Mouse (Mus musculus): Measurements from ENCODE around the gene Ces1c. TPM values are rescaled to one million over a fixed set of nuclear protein-coding genes. Genes with fewer than 3 reads are reported as not detected.
A peak's percentile ranks its signal among the peaks of the same experiment; 100 is the strongest.

Gene Ces1c
- not detected in 2 replicates for total RNA-seq (2014; fragmentation: Nextera tagmentation)
- total RNA-seq (2017) = not detected in 2 replicates

GRCm38 (mm10) chr8:93131233-93131980 lies at the start of gene Ces1c:
TSS of gene Ces1c (minus strand) at chr8:93131283.
- ATAC-seq (replicated peaks; ENCODE audit: poor library complexity, severe bottlenecking) = no peak

DNA sequence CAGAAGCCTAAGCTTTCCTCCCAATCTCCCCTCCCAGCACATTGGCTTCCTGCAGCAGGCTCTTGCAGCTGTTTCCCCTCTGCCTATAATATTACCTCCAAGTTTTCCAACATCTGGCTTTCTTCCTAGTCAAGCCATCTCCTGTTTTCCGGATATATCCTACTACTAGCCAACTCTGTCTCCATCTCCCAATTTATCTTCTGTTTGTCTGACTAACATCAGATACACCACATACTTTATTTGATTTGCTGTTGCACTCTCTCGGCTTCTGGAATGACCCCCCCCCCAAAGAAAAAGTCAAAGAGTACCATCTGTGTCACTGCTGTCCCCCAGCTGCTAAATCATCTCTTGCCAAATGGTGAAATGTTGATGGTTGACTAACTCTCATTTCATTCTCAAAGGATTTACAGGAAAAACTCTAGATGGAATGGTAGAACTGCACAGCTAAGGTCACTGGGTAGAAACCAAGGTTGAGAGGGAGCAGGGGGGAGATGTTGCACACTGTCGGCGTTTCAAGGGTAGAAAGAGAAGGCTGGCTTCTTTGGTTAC lies 49.6 kb upstream of the Ces1c start:
- ATAC-seq (replicated peaks; ENCODE audit: poor library complexity, severe bottlenecking) = no peak

GRCm38 (mm10) chr8:93176593-93176992 lies 45.5 kb upstream of the Ces1c start:
- no peak for ATAC-seq (replicated peaks; ENCODE audit: poor library complexity, severe bottlenecking)

DNA sequence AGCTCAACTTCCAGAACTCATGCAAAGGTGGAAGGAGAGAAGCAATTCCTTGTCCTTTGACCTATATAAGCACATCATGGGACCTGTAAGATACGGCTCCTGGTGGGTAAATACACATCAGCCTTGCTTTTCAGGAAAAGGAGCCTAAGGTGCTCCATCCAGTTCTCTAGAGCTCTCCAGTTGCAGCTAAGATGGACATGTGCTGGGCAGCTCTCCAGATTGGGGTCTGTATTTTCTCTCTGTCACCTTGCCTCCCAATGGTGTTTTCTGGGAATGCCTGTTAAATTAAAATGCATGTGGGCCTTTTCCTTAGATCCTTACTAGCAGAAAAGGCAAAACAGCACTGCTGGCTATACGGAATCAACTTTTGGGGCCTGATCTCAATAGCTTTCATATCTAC lies 43.5 kb upstream of the Ces1c start:
- ATAC-seq (replicated peaks; ENCODE audit: poor library complexity, severe bottlenecking) = no peak

- no peak for ATAC-seq (replicated peaks; ENCODE audit: poor library complexity, severe bottlenecking)
Measured at GRCm38 (mm10) chr8:93171846-93172590, 40.9 kb upstream of the Ces1c start.

- ATAC-seq (replicated peaks; ENCODE audit: poor library complexity, severe bottlenecking) = no peak
Measured at GRCm38 (mm10) chr8:93163363-93163762, 32.3 kb upstream of the Ces1c start.

DNA sequence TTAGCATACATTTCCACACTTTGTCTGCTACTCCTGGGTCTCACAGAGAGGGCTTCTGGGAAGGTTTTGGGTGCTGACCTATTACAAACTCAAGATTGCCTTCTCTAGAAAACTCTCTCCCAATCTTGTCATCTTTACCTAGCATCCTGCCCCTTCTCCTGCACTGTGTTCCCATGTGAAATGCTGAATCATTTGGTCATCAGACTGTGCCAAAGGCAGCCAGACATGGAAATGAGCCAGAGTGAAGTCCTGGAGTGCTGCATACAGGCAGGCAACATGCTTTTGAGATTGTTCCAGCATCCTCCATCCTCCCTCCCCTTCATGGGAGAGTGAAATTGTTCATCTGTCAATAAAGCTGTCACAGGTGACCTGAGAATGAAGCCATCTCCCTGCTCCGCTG lies 20.3 kb upstream of the Ces1c start:
- no peak for ATAC-seq (replicated peaks; ENCODE audit: poor library complexity, severe bottlenecking)

DNA sequence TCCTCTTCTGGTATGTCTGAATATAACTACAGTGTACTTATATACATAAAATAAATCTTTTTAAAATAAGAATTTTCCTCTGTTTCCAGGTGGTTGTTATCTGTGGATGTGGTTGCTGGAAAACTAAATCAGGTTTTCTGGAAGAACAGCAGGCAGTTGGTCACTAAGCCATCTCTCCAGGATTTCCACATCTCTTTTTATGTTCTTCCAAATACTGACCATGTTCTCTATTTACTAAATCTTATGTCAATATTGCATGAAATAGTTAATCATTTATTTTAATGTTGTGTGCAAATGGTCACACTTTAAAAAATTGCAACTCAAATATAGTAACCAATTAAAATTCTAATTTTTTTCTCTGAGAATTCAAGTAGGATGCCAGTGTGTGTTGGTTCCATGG lies 16.2 kb upstream of the Ces1c start:
- no peak for ATAC-seq (replicated peaks; ENCODE audit: poor library complexity, severe bottlenecking)

- ATAC-seq (replicated peaks; ENCODE audit: poor library complexity, severe bottlenecking) = peak; percentile 62; the same call in 1 of the 2 replicates
Measured at GRCm38 (mm10) chr8:93140696-93141095, 9.6 kb upstream of the Ces1c start.

DNA sequence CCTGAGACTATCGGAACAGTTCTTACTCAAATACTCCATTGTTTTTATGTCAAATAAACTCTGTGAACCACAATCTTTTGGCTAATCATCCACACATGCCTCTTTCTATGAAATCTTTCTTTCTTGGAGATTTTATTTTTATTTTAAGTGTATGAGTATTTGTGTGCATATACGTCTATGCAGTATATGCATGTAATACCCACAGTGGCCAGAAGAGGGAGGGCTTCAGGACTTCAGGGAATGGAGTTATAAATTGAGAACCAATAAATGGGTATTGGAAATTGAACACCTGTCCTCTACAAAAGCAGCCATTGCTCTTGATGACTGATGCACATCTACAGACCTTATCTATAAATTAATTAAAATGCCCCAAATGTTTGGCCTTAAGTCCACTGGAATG lies 1.1 kb upstream of the Ces1c start:
- no peak for ATAC-seq (replicated peaks; ENCODE audit: poor library complexity, severe bottlenecking)

DNA sequence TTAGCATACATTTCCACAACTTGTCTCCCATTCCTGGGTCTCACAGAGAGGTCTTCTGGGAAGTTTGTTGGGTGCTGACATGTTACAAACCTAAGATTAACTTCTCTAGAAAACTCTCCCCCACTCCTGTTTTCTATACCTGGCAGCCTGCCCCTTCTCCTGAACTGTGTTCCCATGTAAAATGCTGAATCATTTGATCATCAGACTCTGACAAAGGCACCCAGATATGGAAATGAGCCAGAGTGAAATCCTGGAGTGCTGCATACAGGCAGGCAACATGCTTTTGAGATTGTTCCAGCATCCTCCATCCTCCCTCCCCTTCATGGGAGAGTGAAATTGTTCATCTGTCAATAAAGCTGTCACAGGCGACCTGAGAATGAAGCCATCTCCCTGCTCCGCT lies 4.6 kb downstream of the Ces1c start:
- ATAC-seq (replicated peaks; ENCODE audit: poor library complexity, severe bottlenecking) = no peak

DNA sequence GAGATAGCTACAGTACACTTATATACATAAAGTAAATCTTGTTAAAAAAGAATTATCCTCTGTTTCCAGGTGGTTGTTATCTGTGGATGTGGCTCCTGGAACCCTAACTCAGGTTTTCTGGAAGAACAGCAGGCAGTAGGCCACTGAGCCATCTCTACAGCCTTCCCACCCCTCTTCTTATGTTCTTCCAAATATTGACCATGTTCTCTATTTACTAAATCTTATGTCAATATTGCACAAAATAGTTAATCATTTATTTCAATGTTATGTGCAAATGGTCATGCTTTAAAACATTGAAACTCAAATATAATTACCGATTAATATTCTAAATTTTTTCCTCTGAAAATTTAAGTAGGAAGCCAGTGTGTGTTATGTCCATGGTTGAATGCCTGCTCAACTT lies 9.1 kb downstream of the Ces1c start:
- ATAC-seq (replicated peaks; ENCODE audit: poor library complexity, severe bottlenecking) = no peak

GRCm38 (mm10) chr8:93095376-93095775 lies 35.7 kb downstream of the Ces1c start:
- ATAC-seq (replicated peaks; ENCODE audit: poor library complexity, severe bottlenecking) = peak; percentile 70

- no peak for ATAC-seq (replicated peaks; ENCODE audit: poor library complexity, severe bottlenecking)
Measured at GRCm38 (mm10) chr8:93091324-93091723, 39.8 kb downstream of the Ces1c start.

- no peak for ATAC-seq (replicated peaks; ENCODE audit: poor library complexity, severe bottlenecking)
Measured at GRCm38 (mm10) chr8:93088686-93089122, 42.4 kb downstream of the Ces1c start.

DNA sequence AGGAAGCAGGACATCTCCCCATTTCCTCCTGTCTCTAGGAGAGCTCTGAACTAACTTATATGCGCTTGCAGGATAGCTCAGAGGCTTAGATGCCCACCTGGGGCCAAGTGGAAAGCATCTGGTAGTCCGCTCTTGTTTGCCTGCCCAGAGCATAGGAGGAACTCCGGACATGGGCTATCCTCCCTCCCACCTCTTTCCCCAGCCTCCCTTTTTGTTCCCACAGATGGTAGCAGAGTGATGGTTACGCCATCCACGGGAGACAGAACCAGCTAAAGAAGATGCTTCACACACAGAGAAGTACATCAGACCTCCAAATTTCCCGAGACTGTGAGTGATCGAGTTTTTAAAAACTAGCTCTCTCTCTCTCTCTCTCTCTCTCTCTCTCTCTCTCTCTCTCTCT lies 42.9 kb downstream of the Ces1c start:
- no peak for ATAC-seq (replicated peaks; ENCODE audit: poor library complexity, severe bottlenecking)

DNA sequence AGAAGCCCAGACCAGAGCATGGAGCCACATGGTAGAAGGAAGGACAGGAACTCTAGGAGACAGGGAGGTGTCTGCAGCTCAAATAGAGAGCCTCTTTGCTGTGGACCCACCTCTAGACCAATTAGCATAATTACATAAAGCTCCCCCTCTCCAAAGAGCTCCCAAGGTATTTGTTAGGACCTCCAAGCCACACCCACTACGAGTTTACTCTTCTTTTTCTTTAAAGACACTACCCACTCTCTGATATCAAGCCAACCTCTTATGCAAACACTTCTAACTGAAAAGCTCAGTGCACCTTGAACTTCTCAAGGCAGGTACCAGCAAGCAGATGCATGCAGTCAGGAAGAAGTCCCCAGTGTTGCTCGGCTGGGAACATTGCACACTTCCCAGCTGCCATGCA lies 51.2 kb downstream of the Ces1c start, which contains the start of gene Ces1b:
Gene Ces1b (minus strand): TSS at position 131 of the 400 bp plus-strand sequence.
- ATAC-seq (replicated peaks; ENCODE audit: poor library complexity, severe bottlenecking) = no peak

- no peak for ATAC-seq (replicated peaks; ENCODE audit: poor library complexity, severe bottlenecking)
Measured at GRCm38 (mm10) chr8:93075251-93075650, 55.8 kb downstream of the Ces1c start.

GRCm38 (mm10) chr8:93063416-93064117 lies 67.5 kb downstream of the Ces1c start:
- ATAC-seq (replicated peaks; ENCODE audit: poor library complexity, severe bottlenecking) = no peak

- peak; percentile 61; the same call in 1 of the 2 replicates for ATAC-seq (replicated peaks; ENCODE audit: poor library complexity, severe bottlenecking)
Measured at GRCm38 (mm10) chr8:93059185-93059584, 71.9 kb downstream of the Ces1c start.

GRCm38 (mm10) chr8:93055238-93055637 lies 75.8 kb downstream of the Ces1c start:
- ATAC-seq (replicated peaks; ENCODE audit: poor library complexity, severe bottlenecking) = no peak

Measured in granulocyte monocyte progenitor cell, adult 5-6 weeks (primary cell).